Mouse (Mus musculus): ENCODE results near the gene Nup155. TPM values are rescaled to one million over a fixed set of nuclear protein-coding genes. Genes with fewer than 3 reads are reported as not detected.
"Not testable (repeated sequence)": the region's sequence is repeated elsewhere in the genome, so short reads cannot be mapped to it uniquely, and the experiment has no call there.

Gene Nup155
- polyA plus RNA-seq (2012): 0.07 and 0.11 TPM in 2 replicates

DNA sequence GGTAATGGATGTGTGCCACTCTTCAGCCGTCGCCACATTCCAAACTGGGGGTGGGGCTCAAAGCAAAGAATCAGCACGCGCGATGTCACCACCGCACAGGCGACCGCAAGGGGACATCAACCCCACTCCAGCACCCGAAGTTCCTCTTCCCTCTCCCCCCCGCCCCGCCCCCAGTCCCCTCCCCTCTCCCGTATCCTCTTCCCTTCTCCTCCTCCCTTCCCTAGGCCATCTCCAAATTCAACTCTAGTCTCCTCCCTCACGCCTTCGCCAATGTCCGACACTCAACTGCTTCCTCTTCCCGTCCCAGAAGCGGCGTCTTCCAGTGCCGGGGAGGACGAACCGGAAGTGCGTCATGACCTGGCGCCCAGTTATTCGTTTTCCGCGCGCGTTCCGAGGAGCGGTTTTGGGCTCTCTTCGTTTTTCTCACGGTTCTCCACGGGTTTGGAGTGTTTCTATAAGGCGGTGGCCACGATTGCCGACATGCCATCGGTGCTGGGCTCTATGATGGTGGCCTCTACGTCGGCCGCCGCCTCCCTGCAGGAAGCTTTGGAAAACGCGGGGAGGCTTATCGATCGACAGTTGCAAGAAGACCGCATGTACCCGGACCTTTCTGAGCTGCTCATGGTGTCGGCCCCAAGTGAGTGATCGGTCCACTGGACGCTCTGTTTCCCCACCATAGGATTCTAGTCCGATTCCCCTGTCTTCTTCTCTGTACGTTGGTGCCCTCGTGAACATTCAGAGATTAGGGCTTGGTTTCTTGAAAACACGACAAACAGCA is at the start of gene Nup155:
TSS of gene Nup155 (plus strand) at position 308 of the 778 bp plus-strand sequence.
- Histone ChIP-seq H3K4me3 (replicated peaks) (peak within 1 kb of the TSS; percentile 88), H3K36me3 (ENCODE audit: control insufficient read depth) (peaks cover 32% of the 10 kb centered on the region), H3K27me3 (ENCODE audit: control insufficient read depth) (no peaks in the 10 kb centered on the region), H3K4me1 (ENCODE audit: control insufficient read depth) (peaks cover 31% of the 10 kb centered on the region), H3K9me3 (ENCODE audit: control insufficient read depth, low read length) (no peaks in the 10 kb centered on the region)
- TF ChIP-seq GATA1 (IDR thresholded peaks at IDR 0.05; ENCODE audit: low read length) (no peak), TAL1 (IDR thresholded peaks at IDR 0.05; ENCODE audit: low read length) (no peak)

DNA sequence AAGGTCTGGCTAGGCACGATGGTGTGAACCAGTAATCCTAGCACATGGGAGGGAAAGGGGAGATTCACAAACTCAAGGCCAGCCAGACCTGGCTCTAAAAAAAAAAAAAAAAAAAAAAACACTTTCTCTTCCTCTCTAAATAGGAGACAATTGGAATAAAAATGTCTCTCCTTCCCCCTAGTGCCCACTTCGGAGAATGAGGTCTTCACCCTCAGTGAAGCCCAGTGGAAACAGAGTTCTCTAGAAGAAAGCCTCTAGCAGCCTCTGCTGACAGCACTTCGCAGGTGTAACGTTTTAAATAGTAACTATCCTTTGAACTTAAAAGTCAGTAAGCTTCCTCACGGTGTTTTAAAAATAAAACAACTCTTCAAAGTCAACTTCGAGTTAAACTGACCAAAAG is 43.9 kb upstream of the Nup155 start:
- Histone ChIP-seq H3K9me3 (ENCODE audit: control insufficient read depth, low read length) (no peaks in the 10 kb centered on the region), H3K36me3 (ENCODE audit: control insufficient read depth) (peaks cover 27% of the 10 kb centered on the region), H3K27me3 (ENCODE audit: control insufficient read depth) (no peaks in the 10 kb centered on the region), H3K4me1 (ENCODE audit: control insufficient read depth) (no peaks in the 10 kb centered on the region), H3K4me3 (replicated peaks) (no peak overlapping the region)
- TF ChIP-seq GATA1 (IDR thresholded peaks at IDR 0.05; ENCODE audit: low read length) (no peak), TAL1 (IDR thresholded peaks at IDR 0.05; ENCODE audit: low read length) (no peak)

DNA sequence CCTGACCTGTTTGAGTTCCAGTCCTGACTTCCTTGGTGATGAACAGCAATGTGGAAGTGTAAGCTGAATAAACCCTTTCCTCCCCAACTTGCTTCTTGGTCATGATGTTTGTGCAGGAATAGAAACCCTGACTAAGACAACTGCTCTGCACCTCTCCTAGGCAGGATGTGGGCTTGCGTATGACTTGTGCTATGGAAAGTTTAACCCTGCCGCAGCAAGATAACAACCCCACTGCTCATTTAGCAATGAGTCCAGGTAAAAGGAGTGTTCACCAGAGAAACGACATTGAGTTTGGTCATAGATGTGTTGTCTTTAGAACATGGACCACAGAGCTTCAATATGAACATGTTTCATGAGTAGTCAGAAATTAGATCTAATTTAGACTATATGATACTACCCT is 35.9 kb upstream of the Nup155 start:
- H3K36me3 ChIP-seq (ENCODE audit: control insufficient read depth): peaks cover 45% of the 10 kb centered on the region
- not testable (repeated sequence) for H3K4me3 ChIP-seq (replicated peaks); H3K4me1 ChIP-seq (ENCODE audit: control insufficient read depth); H3K27me3 ChIP-seq (ENCODE audit: control insufficient read depth); H3K9me3 ChIP-seq (ENCODE audit: control insufficient read depth, low read length)

DNA sequence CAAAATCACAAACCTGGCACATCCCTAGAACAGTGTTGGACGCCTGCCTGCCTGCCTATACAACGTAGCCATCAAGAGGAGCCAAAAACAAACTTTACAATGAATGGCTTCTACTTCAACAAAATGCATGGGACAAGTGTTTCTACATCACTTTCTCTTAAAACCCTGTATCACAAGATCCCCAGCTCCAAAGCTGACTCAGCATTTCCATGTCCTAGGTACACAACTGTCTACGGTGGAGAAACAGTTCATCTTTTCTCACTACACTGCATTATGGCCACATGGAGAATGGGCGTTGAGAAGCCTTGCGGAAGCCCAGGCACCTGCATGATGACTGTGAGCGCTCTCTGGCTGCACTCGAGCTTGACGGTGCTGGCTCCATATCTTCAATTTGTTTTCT is 26.9 kb upstream of the Nup155 start:
- no peak overlapping the region for H3K4me3 ChIP-seq (replicated peaks)
- no peaks in the 10 kb centered on the region for H3K4me1 ChIP-seq (ENCODE audit: control insufficient read depth)
- no peaks in the 10 kb centered on the region for H3K9me3 ChIP-seq (ENCODE audit: control insufficient read depth, low read length)
- TF ChIP-seq TAL1 (IDR thresholded peaks at IDR 0.05; ENCODE audit: low read length) (no peak), GATA1 (IDR thresholded peaks at IDR 0.05; ENCODE audit: low read length) (no peak)
- no peaks in the 10 kb centered on the region for H3K27me3 ChIP-seq (ENCODE audit: control insufficient read depth)
- peaks cover 43% of the 10 kb centered on the region for H3K36me3 ChIP-seq (ENCODE audit: control insufficient read depth)

DNA sequence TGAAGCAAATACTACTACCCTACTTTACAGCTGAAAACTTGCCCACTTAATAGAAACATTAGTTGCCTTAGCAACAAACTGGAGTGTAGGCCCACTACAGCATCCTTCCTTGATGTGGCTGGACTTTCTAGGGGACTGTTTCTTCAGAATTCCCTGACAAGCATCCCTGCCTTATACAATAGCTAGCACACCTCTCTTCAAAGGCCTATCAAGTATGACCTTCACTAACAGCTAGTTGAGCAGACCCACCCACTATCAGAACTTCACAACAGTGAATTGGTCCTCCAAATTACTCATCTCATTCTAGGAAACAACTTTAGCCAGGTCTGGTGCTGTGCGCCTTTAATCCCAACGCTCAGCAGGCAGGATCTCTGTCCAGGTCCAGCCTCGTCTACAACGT is 21.8 kb upstream of the Nup155 start:
- TF ChIP-seq TAL1 (IDR thresholded peaks at IDR 0.05; ENCODE audit: low read length): no peak
- no peak for TF ChIP-seq GATA1 (IDR thresholded peaks at IDR 0.05; ENCODE audit: low read length)
- Histone ChIP-seq H3K36me3 (ENCODE audit: control insufficient read depth) (peaks cover 29% of the 10 kb centered on the region), H3K4me3 (replicated peaks) (no peak overlapping the region)

DNA sequence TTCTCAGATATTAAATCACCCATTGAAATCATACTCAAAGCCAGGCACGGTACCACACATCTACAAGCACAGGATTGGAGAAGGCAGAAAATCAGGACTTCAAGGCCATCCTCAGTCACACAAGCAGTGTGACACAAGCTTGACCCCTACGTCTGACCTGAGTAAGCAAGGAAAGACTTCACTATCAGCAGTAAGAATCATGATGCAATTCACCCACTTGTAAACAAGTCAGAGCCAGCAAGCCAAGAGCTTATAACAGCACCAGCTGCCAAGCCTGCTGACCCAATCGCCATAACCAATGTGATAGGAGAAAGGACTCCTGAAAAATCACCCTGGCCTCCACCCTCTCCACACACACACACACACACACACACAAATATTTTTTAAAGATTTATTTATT is 20.4 kb upstream of the Nup155 start:
- Histone ChIP-seq H3K27me3 (ENCODE audit: control insufficient read depth) (no peaks in the 10 kb centered on the region), H3K9me3 (ENCODE audit: control insufficient read depth, low read length) (no peaks in the 10 kb centered on the region), H3K4me1 (ENCODE audit: control insufficient read depth) (no peaks in the 10 kb centered on the region), H3K36me3 (ENCODE audit: control insufficient read depth) (peaks cover 37% of the 10 kb centered on the region), H3K4me3 (replicated peaks) (no peak overlapping the region)
- TF ChIP-seq TAL1 (IDR thresholded peaks at IDR 0.05; ENCODE audit: low read length) (no peak), GATA1 (IDR thresholded peaks at IDR 0.05; ENCODE audit: low read length) (no peak)

More for the DNA sequence above, 21.8 kb upstream of the Nup155 start:
- no peaks in the 10 kb centered on the region for H3K27me3 ChIP-seq (ENCODE audit: control insufficient read depth)
- no peaks in the 10 kb centered on the region for H3K9me3 ChIP-seq (ENCODE audit: control insufficient read depth, low read length)
- H3K4me1 ChIP-seq (ENCODE audit: control insufficient read depth): no peaks in the 10 kb centered on the region

DNA sequence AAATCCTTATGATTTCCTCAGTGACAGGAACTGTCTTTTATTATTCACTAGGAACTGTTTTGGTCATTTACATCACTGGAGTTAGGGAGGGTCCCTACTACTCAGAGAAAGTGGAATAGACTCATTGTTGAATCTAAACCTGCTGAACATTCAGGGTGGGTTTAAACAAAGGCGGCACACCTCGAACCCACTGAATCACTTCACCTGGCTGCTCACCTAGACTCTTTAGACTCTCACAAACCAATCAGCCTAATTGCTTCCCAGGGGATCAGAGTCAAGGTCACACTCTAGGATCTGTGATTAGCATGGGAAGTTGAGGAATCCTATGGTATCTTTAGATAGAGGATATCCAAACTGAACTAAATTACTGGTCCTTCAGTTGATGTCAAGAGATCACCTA is 18.4 kb upstream of the Nup155 start:
- Histone ChIP-seq H3K4me3 (replicated peaks) (no peak overlapping the region), H3K27me3 (ENCODE audit: control insufficient read depth) (no peaks in the 10 kb centered on the region), H3K4me1 (ENCODE audit: control insufficient read depth) (no peaks in the 10 kb centered on the region), H3K9me3 (ENCODE audit: control insufficient read depth, low read length) (no peaks in the 10 kb centered on the region), H3K36me3 (ENCODE audit: control insufficient read depth) (peaks cover 53% of the 10 kb centered on the region)
- TF ChIP-seq TAL1 (IDR thresholded peaks at IDR 0.05; ENCODE audit: low read length) (no peak), GATA1 (IDR thresholded peaks at IDR 0.05; ENCODE audit: low read length) (no peak)

DNA sequence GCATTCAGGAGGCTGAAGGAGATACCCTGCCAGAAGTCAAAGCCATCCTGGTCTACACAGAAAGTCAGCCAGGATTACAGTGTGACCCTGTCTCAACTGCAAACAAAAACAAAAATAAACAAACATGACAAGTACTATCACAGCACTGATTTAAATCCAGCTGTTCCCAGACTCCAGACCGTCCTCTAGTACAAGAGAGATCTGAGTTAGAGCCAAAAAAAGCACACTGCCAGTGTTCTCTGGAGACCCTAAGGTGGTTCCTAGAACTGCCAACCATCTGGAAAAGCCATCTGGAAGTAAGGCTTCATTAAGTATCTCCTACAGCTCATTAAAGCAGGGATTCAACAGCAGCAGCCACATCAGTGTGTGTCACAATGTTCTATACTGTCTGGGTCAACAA is 16.4 kb upstream of the Nup155 start:
- peaks cover 65% of the 10 kb centered on the region for H3K36me3 ChIP-seq (ENCODE audit: control insufficient read depth)
- H3K4me1 ChIP-seq (ENCODE audit: control insufficient read depth); H3K4me3 ChIP-seq (replicated peaks); H3K9me3 ChIP-seq (ENCODE audit: control insufficient read depth, low read length); H3K27me3 ChIP-seq (ENCODE audit: control insufficient read depth): not testable (repeated sequence)

DNA sequence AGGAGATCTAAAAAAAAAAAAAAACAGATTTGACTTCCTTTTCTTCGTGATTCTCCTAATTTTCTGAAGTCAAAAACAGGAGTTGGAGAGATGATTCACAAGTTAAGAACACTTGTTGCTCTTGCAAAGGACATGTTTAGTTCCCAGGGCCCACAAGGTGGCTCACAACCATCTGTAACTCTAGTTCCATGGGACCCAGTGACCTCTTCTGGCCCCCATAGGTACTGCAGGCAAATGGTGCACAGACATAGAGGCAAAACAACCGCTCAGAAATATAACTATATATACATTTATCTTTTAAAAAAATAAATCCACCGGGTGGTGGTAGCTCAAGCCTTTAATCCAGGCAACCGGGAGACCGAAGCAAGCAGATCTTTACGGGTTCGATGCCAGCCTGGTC is 11.2 kb upstream of the Nup155 start:
- Histone ChIP-seq H3K4me3 (replicated peaks) (peak overlapping the region; percentile 94), H3K27me3 (ENCODE audit: control insufficient read depth) (no peaks in the 10 kb centered on the region), H3K4me1 (ENCODE audit: control insufficient read depth) (peaks cover 13% of the 10 kb centered on the region), H3K9me3 (ENCODE audit: control insufficient read depth, low read length) (no peaks in the 10 kb centered on the region), H3K36me3 (ENCODE audit: control insufficient read depth) (peaks cover 37% of the 10 kb centered on the region)
- TF ChIP-seq GATA1 (IDR thresholded peaks at IDR 0.05; ENCODE audit: low read length) (no peak), TAL1 (IDR thresholded peaks at IDR 0.05; ENCODE audit: low read length) (no peak)
